Mouse (Mus musculus): ENCODE measurements at regions not wholly inside any gene's neighbourhood (a gene's known extent, or its start where the extent isn't known, plus 50 kb on each side); places are given as distances from the start of the nearest gene placed in this dataset.

GRCm38 (mm10) chr6:24272821-24273220 is 104.9 kb upstream of the Slc13a1 start:
- no peak for DNase-seq (ENCODE audit: low spot score)
- intact Hi-C loops (cut with DNase I): no loop called here

GRCm38 (mm10) chr6:24269633-24270032 is 101.7 kb upstream of the Slc13a1 start:
- DNase-seq (ENCODE audit: low spot score): no peak
- intact Hi-C loops (cut with DNase I): no loop called here

GRCm38 (mm10) chr6:24263796-24264195 is 95.9 kb upstream of the Slc13a1 start:
- intact Hi-C loops (cut with DNase I): no loop called here
- DNase-seq (ENCODE audit: low spot score): no peak

- DNase-seq (ENCODE audit: low spot score): no peak
- intact Hi-C loops (cut with DNase I): no loop called here
Observed at GRCm38 (mm10) chr6:24262578-24262977, 94.7 kb upstream of the Slc13a1 start.

- intact Hi-C loops (cut with DNase I): no loop called here
Observed at GRCm38 (mm10) chr6:24245591-24245990, 77.7 kb upstream of the Slc13a1 start.

GRCm38 (mm10) chr6:24238541-24238940 is 70.6 kb upstream of the Slc13a1 start:
- intact Hi-C loops (cut with DNase I): no loop called here

More at GRCm38 (mm10) chr6:24245591-24245990, 77.7 kb upstream of the Slc13a1 start:
- no peak for DNase-seq (ENCODE audit: low spot score)

GRCm38 (mm10) chr6:24238054-24238453 is 70.2 kb upstream of the Slc13a1 start:
- DNase-seq (ENCODE audit: low spot score): no peak
- intact Hi-C loops (cut with DNase I): no loop called here

More at GRCm38 (mm10) chr6:24238541-24238940, 70.6 kb upstream of the Slc13a1 start:
- DNase-seq (ENCODE audit: low spot score): no peak

- DNase-seq (ENCODE audit: low spot score): no peak
- intact Hi-C loops (cut with DNase I): no loop called here
Observed at GRCm38 (mm10) chr6:24233626-24234025, 65.7 kb upstream of the Slc13a1 start.

- DNase-seq (ENCODE audit: low spot score): no peak
- intact Hi-C loops (cut with DNase I): no loop called here
Observed at GRCm38 (mm10) chr6:24220589-24220988, 52.7 kb upstream of the Slc13a1 start.

GRCm38 (mm10) chr6:24219882-24220522 is 52.1 kb upstream of the Slc13a1 start:
- intact Hi-C loops (cut with DNase I): no loop called here
- DNase-seq (ENCODE audit: low spot score): no peak
